Mouse (Mus musculus) urinary bladder, postnatal 36 days (tissue): ENCODE measurements at regions not wholly inside any gene's neighbourhood (a gene's known extent, or its start where the extent isn't known, plus 50 kb on each side); places are given as distances from the start of the nearest gene placed in this dataset.
"Not testable (repeated sequence)": the region's sequence is repeated elsewhere in the genome, so short reads cannot be mapped to it uniquely, and the experiment has no call there.

Experiments
- DNase-seq, 2 experiments: peaks; one replicate each; pipeline ENCODE4 v3.0.0; 2022; ENCODE audit warnings: low spot score in 2 of 2, mixed read lengths in 1 of 2

GRCm38 (mm10) chrX:70871209-70871608 lies 178.8 kb upstream of the Mamld1 start:
- DNase-seq: no peak

GRCm38 (mm10) chrX:70881326-70881725 lies 168.7 kb upstream of the Mamld1 start:
- DNase-seq: peak in 1 of 2 experiments; percentile 20

- no peak for DNase-seq
These were observed 166.6 kb upstream of the Mamld1 start for GRCm38 (mm10) chrX:70883461-70883860.

- DNase-seq: no peak
These were observed 155.5 kb upstream of the Mamld1 start for GRCm38 (mm10) chrX:70894517-70894916.

GRCm38 (mm10) chrX:70895554-70895953 lies 154.5 kb upstream of the Mamld1 start:
- no peak for DNase-seq

- no peak for DNase-seq
These were observed 152.8 kb upstream of the Mamld1 start for GRCm38 (mm10) chrX:70897110-70897721.

- not testable (repeated sequence) for DNase-seq
These were observed 151.2 kb upstream of the Mamld1 start for GRCm38 (mm10) chrX:70898836-70899235.

- no peak for DNase-seq
These were observed 150.2 kb upstream of the Mamld1 start for GRCm38 (mm10) chrX:70899720-70900479.

GRCm38 (mm10) chrX:70925646-70926045 lies 124.4 kb upstream of the Mamld1 start:
- no peak for DNase-seq

- DNase-seq: no peak
These were observed 118.1 kb upstream of the Mamld1 start for GRCm38 (mm10) chrX:70931944-70932343.

- DNase-seq: no peak
These were observed 104.7 kb upstream of the Mamld1 start for GRCm38 (mm10) chrX:70945382-70945781.

GRCm38 (mm10) chrX:70946052-70946451 lies 104.0 kb upstream of the Mamld1 start:
- no peak for DNase-seq

- no peak for DNase-seq
These were observed 100.8 kb upstream of the Mamld1 start for GRCm38 (mm10) chrX:70949232-70949631.

- no peak for DNase-seq
These were observed 97.0 kb upstream of the Mamld1 start for GRCm38 (mm10) chrX:70953022-70953421.
